Mouse (Mus musculus) lung, embryonic 15.5 days (tissue): ENCODE measurements around the gene Lhx5. TPM values are rescaled to one million over a fixed set of nuclear protein-coding genes. Genes with fewer than 3 reads are reported as not detected.
A peak's percentile ranks its signal among the peaks of the same experiment; 100 is the strongest.

Experiments
- ATAC-seq: fragments of 200-750 bp; cut with Nextera tagmentation; 2 replicates; pipeline ENCODE4 v1.8.0; 2017; ENCODE audit warnings: moderate number of reproducible peaks, borderline replicate concordance; ENCODE audit not compliant: low FRiP score, low TSS enrichment; ENCODE audit errors: extremely low read depth
- H3K27ac ChIP-seq: fragments of 300-500 bp; sonication (generic); 2 replicates; pipeline ENCODE4 v1.5.1; 2015; ENCODE audit warnings: moderate library complexity, mild to moderate bottlenecking, inconsistent platforms
- H3K27me3 ChIP-seq: fragments of 300-500 bp; sonication (generic); 2 replicates; pipeline ENCODE4 v1.6.1; 2015; ENCODE audit warnings: inconsistent platforms
- H3K36me3 ChIP-seq: fragments of 300-500 bp; sonication (generic); 2 replicates; pipeline ENCODE4 v1.6.1; 2015; ENCODE audit warnings: inconsistent platforms
- H3K4me1 ChIP-seq: fragments of 300-500 bp; sonication (generic); 2 replicates; pipeline ENCODE4 v1.6.1; 2015; ENCODE audit warnings: inconsistent platforms
- H3K4me2 ChIP-seq: fragments of 300-500 bp; sonication (generic); 2 replicates; pipeline ENCODE4 v1.6.1; 2015; ENCODE audit warnings: inconsistent platforms, mild to moderate bottlenecking, moderate library complexity
- H3K4me3 ChIP-seq: fragments of 300-500 bp; sonication (generic); 2 replicates; pipeline ENCODE4 v1.5.1; 2015; ENCODE audit warnings: mild to moderate bottlenecking, inconsistent platforms
- H3K9ac ChIP-seq: fragments of 300-500 bp; sonication (generic); 2 replicates; pipeline ENCODE4 v1.6.1; 2015; ENCODE audit warnings: inconsistent platforms
- H3K9me3 ChIP-seq: fragments of 300-500 bp; sonication (generic); 2 replicates; pipeline ENCODE4 v1.6.1; 2016; ENCODE audit warnings: inconsistent platforms
- WGBS: fragments of 180-500 bp; shearing (Covaris S2); methylation state at CpG from one replicate; pipeline ENCODE4 v1.1.7; 2015; 5-methylcytosine and 5-hydroxymethylcytosine counted together
- polyA plus RNA-seq: library from polyadenylated mRNA; unstranded; fragments of >200 nt; fragmentation: Nextera tagmentation; extraction: Ambion mirVana; gene quantifications from 2 replicates; pipeline ENCODE4 v1.2.1, GENCODE M21; 2015

Gene Lhx5
- polyA plus RNA-seq, 1 experiment from 2014 or later: 0.05 TPM

GRCm38 (mm10) chr5:120435006-120435681, 3.6 kb downstream of the Lhx5 start:
- Histone ChIP-seq H3K4me3 (peak overlapping the region; percentile 38; the same call in 1 of the 2 replicates), H3K4me2 (0 out of 2 replicates have a peak overlapping the region, but pooled peaks have one; percentile 63)
- no peak for ATAC-seq

GRCm38 (mm10) chr5:120435731-120436501, 4.4 kb downstream of the Lhx5 start:
- peak overlapping the region; percentile 63 for H3K4me2 ChIP-seq
- ATAC-seq: no peak
- under 1% methylated on average over 44 of the region's 47 CpGs for WGBS
- H3K9ac ChIP-seq: no peak overlapping the region
- H3K27ac ChIP-seq: no peak overlapping the region
- no peaks in the 10 kb centered on the region for H3K36me3 ChIP-seq
- H3K9me3 ChIP-seq: no peaks in the 10 kb centered on the region
- H3K27me3 ChIP-seq: peaks cover 100% of the 10 kb centered on the region
- peaks cover 30% of the 10 kb centered on the region for H3K4me1 ChIP-seq
- H3K4me3 ChIP-seq: peak overlapping the region; percentile 38

More at GRCm38 (mm10) chr5:120435006-120435681, 3.6 kb downstream of the Lhx5 start:
- peaks cover 28% of the 10 kb centered on the region for H3K4me1 ChIP-seq
- no peak overlapping the region for H3K27ac ChIP-seq
- under 1% methylated on average over 44 of the region's 44 CpGs for WGBS
- no peaks in the 10 kb centered on the region for H3K36me3 ChIP-seq
- no peak overlapping the region for H3K9ac ChIP-seq
- peaks cover 100% of the 10 kb centered on the region for H3K27me3 ChIP-seq
- no peaks in the 10 kb centered on the region for H3K9me3 ChIP-seq

GRCm38 (mm10) chr5:120436885-120437495, 5.5 kb downstream of the Lhx5 start:
- no peak overlapping the region for H3K9ac ChIP-seq
- peaks cover 26% of the 10 kb centered on the region for H3K4me1 ChIP-seq
- no peaks in the 10 kb centered on the region for H3K9me3 ChIP-seq
- H3K27me3 ChIP-seq: peaks cover 97% of the 10 kb centered on the region
- H3K27ac ChIP-seq: no peak overlapping the region
- under 1% methylated on average over 18 of the region's 18 CpGs for WGBS
- no peaks in the 10 kb centered on the region for H3K36me3 ChIP-seq
- H3K4me2 ChIP-seq: no peak overlapping the region
- no peak for ATAC-seq
- H3K4me3 ChIP-seq: no peak overlapping the region

- H3K36me3 ChIP-seq: no peaks in the 10 kb centered on the region
- peaks cover 97% of the 10 kb centered on the region for H3K27me3 ChIP-seq
- H3K4me2 ChIP-seq: no peak overlapping the region
- no peak for ATAC-seq
- no peak overlapping the region for H3K9ac ChIP-seq
- peaks cover 26% of the 10 kb centered on the region for H3K4me1 ChIP-seq
- 1% methylated on average over 17 of the region's 17 CpGs for WGBS
- H3K27ac ChIP-seq: no peak overlapping the region
- no peaks in the 10 kb centered on the region for H3K9me3 ChIP-seq
- H3K4me3 ChIP-seq: 0 out of 2 replicates have a peak overlapping the region, but pooled peaks have one; percentile 4
These were observed 6.0 kb downstream of the Lhx5 start for GRCm38 (mm10) chr5:120437539-120437938.

GRCm38 (mm10) chr5:120437986-120438385, 6.5 kb downstream of the Lhx5 start:
- no peak overlapping the region for H3K9ac ChIP-seq
- no peak overlapping the region for H3K27ac ChIP-seq
- peaks cover 26% of the 10 kb centered on the region for H3K4me1 ChIP-seq
- WGBS: under 1% methylated on average over 32 of the region's 33 CpGs
- no peaks in the 10 kb centered on the region for H3K36me3 ChIP-seq
- no peaks in the 10 kb centered on the region for H3K9me3 ChIP-seq
- ATAC-seq: no peak
- H3K27me3 ChIP-seq: peaks cover 97% of the 10 kb centered on the region
- 0 out of 2 replicates have a peak overlapping the region, but pooled peaks have one; percentile 4 for H3K4me3 ChIP-seq
- no peak overlapping the region for H3K4me2 ChIP-seq

- WGBS: 2% methylated on average over 13 of the region's 13 CpGs
- ATAC-seq: no peak
These were observed 7.0 kb downstream of the Lhx5 start for GRCm38 (mm10) chr5:120438469-120438868.

GRCm38 (mm10) chr5:120438991-120439710, 7.7 kb downstream of the Lhx5 start:
- H3K36me3 ChIP-seq: no peaks in the 10 kb centered on the region
- H3K27me3 ChIP-seq: peaks cover 91% of the 10 kb centered on the region
- no peak overlapping the region for H3K27ac ChIP-seq
- H3K4me3 ChIP-seq: no peak overlapping the region
- no peak for ATAC-seq
- no peak overlapping the region; the same call in 1 of the 2 replicates for H3K4me2 ChIP-seq
- H3K4me1 ChIP-seq: peaks cover 26% of the 10 kb centered on the region
- H3K9ac ChIP-seq: no peak overlapping the region
- no peaks in the 10 kb centered on the region for H3K9me3 ChIP-seq
- 2% methylated on average over 27 of the region's 27 CpGs for WGBS

More at GRCm38 (mm10) chr5:120438469-120438868, 7.0 kb downstream of the Lhx5 start:
- no peak overlapping the region for H3K4me2 ChIP-seq
- H3K4me1 ChIP-seq: peaks cover 26% of the 10 kb centered on the region
- H3K27ac ChIP-seq: no peak overlapping the region
- no peaks in the 10 kb centered on the region for H3K9me3 ChIP-seq
- H3K27me3 ChIP-seq: peaks cover 96% of the 10 kb centered on the region
- H3K4me3 ChIP-seq: no peak overlapping the region
- H3K36me3 ChIP-seq: no peaks in the 10 kb centered on the region
- no peak overlapping the region for H3K9ac ChIP-seq

GRCm38 (mm10) chr5:120439887-120440670, 8.6 kb downstream of the Lhx5 start:
- H3K4me2 ChIP-seq: peak overlapping the region; percentile 51
- no peak overlapping the region for H3K9ac ChIP-seq
- peak overlapping the region; percentile 29 for H3K4me3 ChIP-seq
- H3K27ac ChIP-seq: no peak overlapping the region
- no peak for ATAC-seq
- peaks cover 26% of the 10 kb centered on the region for H3K4me1 ChIP-seq
- WGBS: under 1% methylated on average over 60 of the region's 61 CpGs
- H3K36me3 ChIP-seq: no peaks in the 10 kb centered on the region
- H3K9me3 ChIP-seq: no peaks in the 10 kb centered on the region
- peaks cover 90% of the 10 kb centered on the region for H3K27me3 ChIP-seq

GRCm38 (mm10) chr5:120440733-120441132, 9.2 kb downstream of the Lhx5 start:
- no peaks in the 10 kb centered on the region for H3K36me3 ChIP-seq
- H3K4me1 ChIP-seq: peaks cover 20% of the 10 kb centered on the region
- no peak overlapping the region for H3K27ac ChIP-seq
- H3K9ac ChIP-seq: no peak overlapping the region
- WGBS: 3% methylated on average over 14 of the region's 14 CpGs
- no peak for ATAC-seq
- H3K27me3 ChIP-seq: peaks cover 90% of the 10 kb centered on the region
- H3K9me3 ChIP-seq: no peaks in the 10 kb centered on the region
- peak overlapping the region; percentile 29 for H3K4me3 ChIP-seq
- peak overlapping the region; percentile 51 for H3K4me2 ChIP-seq

GRCm38 (mm10) chr5:120447305-120447704, 15.8 kb downstream of the Lhx5 start:
- no peaks in the 10 kb centered on the region for H3K4me1 ChIP-seq
- H3K27me3 ChIP-seq: peaks cover 53% of the 10 kb centered on the region
- no peaks in the 10 kb centered on the region for H3K9me3 ChIP-seq
- H3K27ac ChIP-seq: no peak overlapping the region
- no peak overlapping the region for H3K4me3 ChIP-seq
- H3K36me3 ChIP-seq: no peaks in the 10 kb centered on the region
- no peak overlapping the region for H3K4me2 ChIP-seq
- no peak overlapping the region for H3K9ac ChIP-seq
- WGBS: 23% methylated on average over 13 of the region's 13 CpGs
- ATAC-seq: no peak
